Mouse (Mus musculus): Measurements from ENCODE around the gene Ccdc186.

Ccdc186 gene

GRCm38 (mm10) chr19:56821798-56822447 lies at the start of gene Ccdc186:
Ccdc186 (minus strand) TSS chr19:56822190.
- peak; percentile 93 for DNase-seq

GRCm38 (mm10) chr19:56867701-56868100 lies 45.7 kb upstream of the Ccdc186 start:
- no peak for DNase-seq

GRCm38 (mm10) chr19:56856455-56856854 lies 34.5 kb upstream of the Ccdc186 start:
- no peak for DNase-seq

- DNase-seq, result no peak
These were observed 30.6 kb upstream of the Ccdc186 start for GRCm38 (mm10) chr19:56852590-56852989.

GRCm38 (mm10) chr19:56842974-56843373 lies 21.0 kb upstream of the Ccdc186 start:
- no peak for DNase-seq

GRCm38 (mm10) chr19:56838942-56839706 lies 17.1 kb upstream of the Ccdc186 start:
- DNase-seq, result no peak

- DNase-seq, result peak; percentile 18
These were observed 13.3 kb upstream of the Ccdc186 start for GRCm38 (mm10) chr19:56835340-56835739.

GRCm38 (mm10) chr19:56830163-56830562 lies 8.2 kb upstream of the Ccdc186 start:
- DNase-seq, result no peak

- DNase-seq, result no peak
These were observed 7.3 kb upstream of the Ccdc186 start for GRCm38 (mm10) chr19:56829267-56829666.

- DNase-seq, result peak; percentile 31
These were observed 6.3 kb upstream of the Ccdc186 start for GRCm38 (mm10) chr19:56828305-56828704.

GRCm38 (mm10) chr19:56826047-56826631 lies 4.1 kb upstream of the Ccdc186 start, which contains the start of gene Tdrd1:
Tdrd1 (plus strand) TSS chr19:56826209.
- no peak for DNase-seq

- no peak for DNase-seq
These were observed 452 bp upstream of the Ccdc186 start for GRCm38 (mm10) chr19:56822448-56822836.

GRCm38 (mm10) chr19:56821040-56821797 lies 771 bp downstream of the Ccdc186 start:
- no peak for DNase-seq

GRCm38 (mm10) chr19:56817851-56818526 lies 4.0 kb downstream of the Ccdc186 start:
- DNase-seq, result no peak

GRCm38 (mm10) chr19:56813360-56813759 lies 8.6 kb downstream of the Ccdc186 start:
- no peak for DNase-seq

GRCm38 (mm10) chr19:56811590-56811989 lies 10.4 kb downstream of the Ccdc186 start:
- peak; percentile 45 for DNase-seq

GRCm38 (mm10) chr19:56810641-56811146 lies 11.3 kb downstream of the Ccdc186 start:
- DNase-seq, result no peak

- DNase-seq, result no peak
These were observed 13.2 kb downstream of the Ccdc186 start for GRCm38 (mm10) chr19:56808771-56809170.

GRCm38 (mm10) chr19:56807122-56807521 lies 14.9 kb downstream of the Ccdc186 start:
- no peak for DNase-seq

GRCm38 (mm10) chr19:56805366-56805765 lies 16.6 kb downstream of the Ccdc186 start:
- DNase-seq, result no peak

- no peak for DNase-seq
These were observed 19.6 kb downstream of the Ccdc186 start for GRCm38 (mm10) chr19:56802352-56802746.

- DNase-seq, result no peak
These were observed 20.2 kb downstream of the Ccdc186 start for GRCm38 (mm10) chr19:56801656-56802351.
